Mouse (Mus musculus) intestine, postnatal 0 days (tissue): ENCODE data around the gene Ubqln4. TPM values are rescaled to one million over a fixed set of nuclear protein-coding genes. Genes with fewer than 3 reads are reported as not detected.

Experiments
- ATAC-seq: fragments of 200-750 bp; cut with Nextera tagmentation; 2 replicates; pipeline ENCODE4 v1.8.0; 2017; ENCODE audit warnings: mild to moderate bottlenecking, moderate TSS enrichment, moderate library complexity
- H3K27ac ChIP-seq: fragments of 300-500 bp; sonication (generic); 2 replicates; pipeline ENCODE4 v1.5.1; 2014; ENCODE audit warnings: mild to moderate bottlenecking, low read depth, low read length, moderate library complexity
- H3K27me3 ChIP-seq: fragments of 300-500 bp; sonication (generic); replicated peaks from 2 replicates; pipeline ENCODE4 v1.6.1; 2014; ENCODE audit warnings: low read length, mixed read lengths; ENCODE audit not compliant: control insufficient read depth, insufficient read depth
- H3K36me3 ChIP-seq: fragments of 300-500 bp; sonication (generic); 2 replicates; pipeline ENCODE4 v1.6.1; 2014; ENCODE audit warnings: mild to moderate bottlenecking, moderate library complexity; ENCODE audit not compliant: control insufficient read depth, insufficient read depth
- H3K4me1 ChIP-seq: fragments of 300-500 bp; sonication (generic); replicated peaks from 2 replicates; pipeline ENCODE4 v1.6.1; 2014; ENCODE audit warnings: antibody characterized with exemption, low read length, mixed read lengths; ENCODE audit not compliant: control insufficient read depth, insufficient read depth
- H3K4me2 ChIP-seq: fragments of 300-500 bp; sonication (generic); replicated peaks from 2 replicates; pipeline ENCODE4 v1.6.1; 2014; ENCODE audit warnings: low read depth, mild to moderate bottlenecking, moderate library complexity
- H3K4me3 ChIP-seq: fragments of 300-500 bp; sonication (generic); 2 replicates; pipeline ENCODE4 v1.5.1; 2014; ENCODE audit warnings: low read depth, low read length
- H3K9ac ChIP-seq: fragments of 300-500 bp; sonication (generic); 2 replicates; pipeline ENCODE4 v1.6.1; 2014; ENCODE audit warnings: mild to moderate bottlenecking, low read depth, low read length
- H3K9me3 ChIP-seq: fragments of 300-500 bp; sonication (generic); 2 replicates; pipeline ENCODE4 v1.6.1; 2016; ENCODE audit warnings: mixed run types; ENCODE audit not compliant: control insufficient read depth
- CTCF ChIP-seq: sonication (generic); IDR thresholded peaks from 2 replicates; pipeline ENCODE4 v1.5.1; 2016; ENCODE audit warnings: low read depth, mild to moderate bottlenecking, control low read depth, antibody characterized with exemption, moderate library complexity
- WGBS: fragments of 180-500 bp; shearing (Covaris S2); extraction: QIAGEN DNeasy Blood & Tissue Kit; methylation state at CpG from one replicate; pipeline ENCODE4 v1.1.7; 2014; 5-methylcytosine and 5-hydroxymethylcytosine counted together
- polyA plus RNA-seq: library from polyadenylated mRNA; unstranded; fragments of >200 nt; fragmentation: Nextera tagmentation; extraction: Ambion mirVana; gene quantifications from 2 replicates; pipeline ENCODE4 v1.2.1, GENCODE M21; 2015

The Ubqln4 gene
- polyA plus RNA-seq, 1 experiment from 2014 or later = 17.3 TPM

- Histone ChIP-seq H3K4me1 (peaks cover 3% of the 10 kb centered on the region; the same call in 1 of the 2 replicates), H3K9ac (no peak overlapping the region), H3K4me2 (peak overlapping the region; percentile 97), H3K27ac (no peak overlapping the region), H3K27me3 (no peaks in the 10 kb centered on the region), H3K36me3 (peaks cover 9% of the 10 kb centered on the region; the same call in 1 of the 2 replicates), H3K4me3 (peak overlapping the region; percentile 76), H3K9me3 (no peaks in the 10 kb centered on the region)
- 11% methylated on average over 5 of the region's 5 CpGs for WGBS
- ATAC-seq = no peak
- TF ChIP-seq CTCF = no peak
Measured at GRCm38 (mm10) chr3:88533706-88534105, 19.9 kb upstream of the Ubqln4 start.

GRCm38 (mm10) chr3:88535005-88535404, 18.6 kb upstream of the Ubqln4 start:
- no peak overlapping the region; the same call in 1 of the 2 replicates for H3K27ac ChIP-seq
- no peak for ATAC-seq
- 69% methylated on average over 3 of the region's 3 CpGs for WGBS
- no peak overlapping the region for H3K4me3 ChIP-seq
- no peak overlapping the region for H3K9ac ChIP-seq
- peaks cover 3% of the 10 kb centered on the region; the same call in 1 of the 2 replicates for H3K4me1 ChIP-seq
- no peaks in the 10 kb centered on the region for H3K27me3 ChIP-seq
- no peak for TF ChIP-seq CTCF
- peaks cover 9% of the 10 kb centered on the region; the same call in 1 of the 2 replicates for H3K36me3 ChIP-seq
- no peaks in the 10 kb centered on the region for H3K9me3 ChIP-seq
- H3K4me2 ChIP-seq = no peak overlapping the region

- no peaks in the 10 kb centered on the region for H3K9me3 ChIP-seq
- no peak for TF ChIP-seq CTCF
- H3K4me2 ChIP-seq = peak overlapping the region; percentile 78; the same call in 1 of the 2 replicates
- WGBS = 72% methylated on average over 4 of the region's 4 CpGs
- H3K9ac ChIP-seq = no peak overlapping the region
- no peak overlapping the region for H3K27ac ChIP-seq
- H3K4me1 ChIP-seq = peaks cover 3% of the 10 kb centered on the region; the same call in 1 of the 2 replicates
- no peak for ATAC-seq
- no peaks in the 10 kb centered on the region for H3K27me3 ChIP-seq
- H3K4me3 ChIP-seq = no peak overlapping the region
- peaks cover 9% of the 10 kb centered on the region; the same call in 1 of the 2 replicates for H3K36me3 ChIP-seq
Measured at GRCm38 (mm10) chr3:88535527-88535926, 18.0 kb upstream of the Ubqln4 start.

GRCm38 (mm10) chr3:88536103-88536930, 17.2 kb upstream of the Ubqln4 start:
- peak overlapping the region; percentile 38 for H3K4me3 ChIP-seq
- H3K36me3 ChIP-seq = peaks cover 15% of the 10 kb centered on the region
- H3K27ac ChIP-seq = peak overlapping the region; percentile 60
- peak overlapping the region; percentile 46 for H3K9ac ChIP-seq
- H3K4me1 ChIP-seq = peaks cover 3% of the 10 kb centered on the region; the same call in 1 of the 2 replicates
- 9% methylated on average over 63 of the region's 64 CpGs for WGBS
- no peaks in the 10 kb centered on the region for H3K9me3 ChIP-seq
- peak overlapping the region; percentile 78 for H3K4me2 ChIP-seq
- peak; percentile 24 for TF ChIP-seq CTCF
- ATAC-seq = peak; percentile 54
- no peaks in the 10 kb centered on the region for H3K27me3 ChIP-seq

GRCm38 (mm10) chr3:88537146-88537545, 16.4 kb upstream of the Ubqln4 start:
- Histone ChIP-seq H3K9me3 (no peaks in the 10 kb centered on the region), H3K9ac (peak overlapping the region; percentile 46; the same call in 1 of the 2 replicates), H3K27me3 (no peaks in the 10 kb centered on the region), H3K36me3 (peaks cover 20% of the 10 kb centered on the region), H3K4me2 (peak overlapping the region; percentile 78), H3K27ac (peak overlapping the region; percentile 60; the same call in 1 of the 2 replicates), H3K4me1 (peaks cover 3% of the 10 kb centered on the region; the same call in 1 of the 2 replicates), H3K4me3 (peak overlapping the region; percentile 38; the same call in 1 of the 2 replicates)
- WGBS = 79% methylated on average over 6 of the region's 6 CpGs
- ATAC-seq = no peak
- TF ChIP-seq CTCF = no peak
